Mouse (Mus musculus): Measurements from ENCODE around the gene Patj. TPM values are rescaled to one million over a fixed set of nuclear protein-coding genes. Genes with fewer than 3 reads are reported as not detected.

The Patj gene
- total RNA-seq, 4 experiments from 2014 or later: 2.1 to 3.9 (median 2.4) TPM

- DNase-seq (ENCODE audit: low spot score in 2 of 2): no peak
Observed at GRCm38 (mm10) chr4:98444437-98445139, 49.0 kb downstream of the Patj start.

GRCm38 (mm10) chr4:98449564-98450263, 54.1 kb downstream of the Patj start:
- DNase-seq (ENCODE audit: low spot score in 2 of 2): no peak

- DNase-seq (ENCODE audit: low spot score in 2 of 2): no peak
Observed at GRCm38 (mm10) chr4:98450308-98450707, 54.7 kb downstream of the Patj start.

GRCm38 (mm10) chr4:98450829-98451228, 55.2 kb downstream of the Patj start:
- no peak for DNase-seq (ENCODE audit: low spot score in 2 of 2)

- DNase-seq (ENCODE audit: low spot score in 2 of 2): no peak
Observed at GRCm38 (mm10) chr4:98451259-98451658, 55.7 kb downstream of the Patj start.

GRCm38 (mm10) chr4:98452725-98453124, 57.1 kb downstream of the Patj start:
- no peak for DNase-seq (ENCODE audit: low spot score in 2 of 2)

GRCm38 (mm10) chr4:98453231-98453630, 57.6 kb downstream of the Patj start:
- no peak for DNase-seq (ENCODE audit: low spot score in 2 of 2)

- DNase-seq (ENCODE audit: low spot score in 2 of 2): no peak
Observed at GRCm38 (mm10) chr4:98455352-98455751, 59.8 kb downstream of the Patj start.

GRCm38 (mm10) chr4:98455910-98456309, 60.3 kb downstream of the Patj start:
- DNase-seq (ENCODE audit: low spot score in 2 of 2): no peak

- DNase-seq (ENCODE audit: low spot score in 2 of 2): no peak
Observed at GRCm38 (mm10) chr4:98461804-98462341, 66.3 kb downstream of the Patj start.

- DNase-seq (ENCODE audit: low spot score in 2 of 2): no peak
Observed at GRCm38 (mm10) chr4:98465476-98465875, 69.9 kb downstream of the Patj start.

- no peak for DNase-seq (ENCODE audit: low spot score in 2 of 2)
Observed at GRCm38 (mm10) chr4:98465886-98466285, 70.3 kb downstream of the Patj start.

- DNase-seq (ENCODE audit: low spot score in 2 of 2): no peak
Observed at GRCm38 (mm10) chr4:98471376-98471775, 75.8 kb downstream of the Patj start.

- no peak for DNase-seq (ENCODE audit: low spot score in 2 of 2)
Observed at GRCm38 (mm10) chr4:98473491-98473890, 77.9 kb downstream of the Patj start.

- no peak for DNase-seq (ENCODE audit: low spot score in 2 of 2)
Observed at GRCm38 (mm10) chr4:98478005-98478404, 82.4 kb downstream of the Patj start.

GRCm38 (mm10) chr4:98486475-98486874, 90.9 kb downstream of the Patj start:
- no peak for DNase-seq (ENCODE audit: low spot score in 2 of 2)

GRCm38 (mm10) chr4:98486901-98487300, 91.3 kb downstream of the Patj start:
- DNase-seq (ENCODE audit: low spot score in 2 of 2): no peak

GRCm38 (mm10) chr4:98489386-98489785, 93.8 kb downstream of the Patj start:
- no peak for DNase-seq (ENCODE audit: low spot score in 2 of 2)

GRCm38 (mm10) chr4:98498341-98498740, 102.8 kb downstream of the Patj start:
- DNase-seq (ENCODE audit: low spot score in 2 of 2): no peak

GRCm38 (mm10) chr4:98500182-98500581, 104.6 kb downstream of the Patj start:
- no peak for DNase-seq (ENCODE audit: low spot score in 2 of 2)

GRCm38 (mm10) chr4:98500875-98501274, 105.3 kb downstream of the Patj start:
- DNase-seq (ENCODE audit: low spot score in 2 of 2): no peak

GRCm38 (mm10) chr4:98504743-98505142, 109.2 kb downstream of the Patj start:
- DNase-seq (ENCODE audit: low spot score in 2 of 2): no peak
